Mouse (Mus musculus) liver, embryonic 16.5 days (tissue): Measurements from ENCODE around the gene Rhag. TPM values are rescaled to one million over a fixed set of nuclear protein-coding genes. Genes with fewer than 3 reads are reported as not detected.

ENCODE experiments used
- ATAC-seq: fragments of 200-750 bp; cut with Nextera tagmentation; 2 replicates; pipeline ENCODE4 v1.8.0; 2017; ENCODE audit warnings: low read depth, mild to moderate bottlenecking, moderate number of reproducible peaks, moderate library complexity
- H3K27ac ChIP-seq: fragments of 300-500 bp; sonication (generic); 2 replicates; pipeline ENCODE4 v1.5.1; 2014; ENCODE audit warnings: mild to moderate bottlenecking, low read length
- H3K27me3 ChIP-seq: fragments of 300-500 bp; sonication (generic); 2 replicates; pipeline ENCODE4 v1.6.1; 2014; ENCODE audit warnings: low read depth, low read length, mixed read lengths; ENCODE audit not compliant: control insufficient read depth, insufficient read depth
- H3K36me3 ChIP-seq: fragments of 300-500 bp; sonication (generic); 2 replicates; pipeline ENCODE4 v1.6.1; 2014; ENCODE audit warnings: mild to moderate bottlenecking; ENCODE audit not compliant: control insufficient read depth, insufficient read depth
- H3K4me1 ChIP-seq: fragments of 300-500 bp; sonication (generic); 2 replicates; pipeline ENCODE4 v1.6.1; 2014; ENCODE audit warnings: low read depth, low read length, mixed read lengths; ENCODE audit not compliant: control insufficient read depth
- H3K4me2 ChIP-seq: fragments of 300-500 bp; sonication (generic); 2 replicates; pipeline ENCODE4 v1.6.1; 2014; ENCODE audit warnings: low read depth, low read length, mixed read lengths
- H3K4me3 ChIP-seq: fragments of 300-500 bp; sonication (generic); 2 replicates; pipeline ENCODE4 v1.5.1; 2014; ENCODE audit warnings: low read depth, mild to moderate bottlenecking, low read length
- H3K9ac ChIP-seq: fragments of 300-500 bp; sonication (generic); 2 replicates; pipeline ENCODE4 v1.6.1; 2014; ENCODE audit warnings: low read depth, low read length
- H3K9me3 ChIP-seq: fragments of 300-500 bp; sonication (generic); replicated peaks from 2 replicates; pipeline ENCODE4 v1.6.1; 2016; ENCODE audit warnings: low read length; ENCODE audit not compliant: control insufficient read depth
- WGBS: fragments of 180-500 bp; shearing (Covaris S2); extraction: QIAGEN DNeasy Blood & Tissue Kit; methylation state at CpG from one replicate; pipeline ENCODE4 v1.1.7; 2014; ENCODE audit not compliant: insufficient replicate concordance; 5-methylcytosine and 5-hydroxymethylcytosine counted together
- polyA plus RNA-seq: library from polyadenylated mRNA; unstranded; fragments of >200 nt; fragmentation: Nextera tagmentation; extraction: Ambion mirVana; gene quantifications from 2 replicates; pipeline ENCODE4 v1.2.1, GENCODE M21; 2015

Gene Rhag
- polyA plus RNA-seq, 1 experiment from 2014 or later = 223 TPM

DNA sequence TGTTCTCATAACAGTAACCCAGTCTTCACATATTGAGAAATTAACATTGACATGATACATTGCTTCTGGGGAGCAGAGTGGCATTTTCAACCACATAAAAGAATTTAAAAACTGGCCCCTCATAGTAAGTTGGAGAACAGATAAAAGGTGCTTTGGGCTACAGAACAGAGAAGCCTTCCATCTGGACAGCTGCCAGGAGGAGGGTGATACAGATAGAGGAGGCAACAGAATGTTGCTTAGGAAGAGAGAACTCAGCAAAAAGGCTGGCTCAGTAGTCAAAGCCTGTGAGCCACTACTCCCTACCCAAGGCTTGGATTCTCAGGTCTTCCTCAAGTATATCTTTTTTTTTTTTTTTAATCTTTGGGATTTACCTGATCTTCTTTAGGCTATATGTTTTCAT, 44.1 kb downstream of the Rhag start:
- H3K27ac ChIP-seq = no peak overlapping the region
- H3K4me1 ChIP-seq = no peaks in the 10 kb centered on the region
- no peaks in the 10 kb centered on the region for H3K36me3 ChIP-seq
- no peak overlapping the region for H3K4me2 ChIP-seq
- no peak overlapping the region for H3K4me3 ChIP-seq
- no peaks in the 10 kb centered on the region for H3K27me3 ChIP-seq
- no peak for ATAC-seq
- H3K9ac ChIP-seq = no peak overlapping the region
- no peaks in the 10 kb centered on the region for H3K9me3 ChIP-seq

DNA sequence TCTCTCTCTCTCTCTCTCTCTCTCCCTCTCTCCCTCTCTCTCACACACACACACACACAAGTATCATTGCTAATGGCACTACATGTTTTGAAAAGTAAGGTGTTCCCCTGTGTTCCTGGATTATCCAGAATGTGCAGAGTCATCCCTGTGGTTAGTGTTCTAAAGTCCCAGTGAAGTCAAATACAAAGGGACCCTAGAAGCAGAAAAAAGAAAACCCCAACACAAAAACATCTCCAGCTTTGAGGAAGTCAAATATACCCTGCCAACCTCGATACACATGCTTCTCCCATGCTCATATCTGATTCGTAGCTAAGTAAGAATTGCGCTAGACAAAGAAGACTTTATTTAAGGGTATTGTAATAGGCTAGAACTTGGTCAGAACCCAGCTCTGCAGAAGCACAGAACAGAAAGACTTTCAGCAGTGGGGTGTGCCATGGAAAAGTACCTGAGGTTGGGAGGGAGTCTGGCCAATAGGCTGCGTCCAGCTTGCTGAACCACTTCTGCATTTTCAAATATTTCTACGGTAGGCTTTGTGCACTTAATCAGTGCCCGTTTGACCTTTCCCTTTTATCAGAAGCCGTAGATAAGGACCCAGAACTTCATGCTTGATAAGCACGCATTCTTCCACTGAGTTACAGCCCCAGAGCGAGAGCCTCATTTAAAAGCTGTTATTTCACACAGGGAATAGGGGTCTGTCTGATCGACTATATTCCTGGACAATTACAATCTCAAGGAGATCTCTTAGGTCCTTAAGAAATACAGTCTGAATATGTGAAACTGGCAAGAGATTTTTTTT, 58.2 kb downstream of the Rhag start:
- Histone ChIP-seq H3K9ac (no peak overlapping the region), H3K4me1 (no peaks in the 10 kb centered on the region), H3K27ac (no peak overlapping the region), H3K9me3 (no peaks in the 10 kb centered on the region), H3K36me3 (no peaks in the 10 kb centered on the region), H3K27me3 (no peaks in the 10 kb centered on the region), H3K4me2 (no peak overlapping the region), H3K4me3 (no peak overlapping the region)
- WGBS = 11% methylated on average over 10 of the region's 10 CpGs
- no peak for ATAC-seq

DNA sequence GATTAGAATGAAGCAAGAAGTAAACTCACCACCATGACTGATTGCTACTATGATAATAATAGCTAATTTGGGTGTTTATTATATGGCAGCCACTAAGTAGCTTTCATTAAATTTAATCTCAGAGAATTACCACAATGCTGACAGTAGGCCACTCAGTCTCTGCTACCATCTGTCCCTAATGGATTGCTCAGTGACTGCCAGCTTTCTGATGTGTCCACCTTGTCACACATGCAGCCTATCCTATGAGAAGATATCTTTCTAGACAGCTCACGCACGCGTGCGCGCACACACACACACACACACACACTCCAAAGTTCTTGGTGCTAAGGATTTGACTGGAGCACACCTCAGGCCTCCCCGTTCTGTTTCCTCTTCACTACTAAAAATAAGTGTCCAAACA, 61.7 kb downstream of the Rhag start:
- Histone ChIP-seq H3K4me2 (no peak overlapping the region), H3K27ac (no peak overlapping the region), H3K27me3 (no peaks in the 10 kb centered on the region), H3K9me3 (no peaks in the 10 kb centered on the region), H3K36me3 (no peaks in the 10 kb centered on the region), H3K4me1 (no peaks in the 10 kb centered on the region; the same call in 1 of the 2 replicates), H3K4me3 (no peak overlapping the region), H3K9ac (no peak overlapping the region)
- 85% methylated on average over 6 of the region's 6 CpGs for WGBS
- ATAC-seq = no peak

DNA sequence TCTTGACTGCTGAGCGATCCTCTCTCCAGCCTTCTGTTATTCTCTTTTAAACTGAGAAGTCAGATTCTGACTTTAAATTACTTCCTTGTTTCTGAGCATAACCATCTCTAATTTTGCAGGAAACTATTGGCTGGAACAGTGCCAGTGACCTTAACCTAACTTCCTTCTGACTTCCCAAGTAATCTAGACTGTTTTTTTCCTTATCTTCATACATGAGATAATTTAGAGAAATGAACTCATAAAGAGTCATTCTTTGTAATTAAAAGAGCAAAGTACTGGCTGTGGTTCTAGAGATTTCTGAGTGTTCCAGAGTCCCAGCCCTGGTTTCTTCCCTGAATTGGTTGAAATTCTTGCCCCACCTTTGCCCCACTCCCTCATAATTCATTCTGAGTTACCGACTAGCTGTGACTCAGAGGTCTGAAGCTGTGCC, 62.7 kb downstream of the Rhag start:
- WGBS = 18% methylated on average over 2 of the region's 2 CpGs
- H3K27me3 ChIP-seq = no peaks in the 10 kb centered on the region
- no peaks in the 10 kb centered on the region for H3K36me3 ChIP-seq
- no peaks in the 10 kb centered on the region for H3K9me3 ChIP-seq
- H3K4me1 ChIP-seq = no peaks in the 10 kb centered on the region; the same call in 1 of the 2 replicates
- no peak overlapping the region for H3K4me3 ChIP-seq
- H3K9ac ChIP-seq = no peak overlapping the region
- ATAC-seq = no peak
- H3K27ac ChIP-seq = no peak overlapping the region
- no peak overlapping the region for H3K4me2 ChIP-seq

DNA sequence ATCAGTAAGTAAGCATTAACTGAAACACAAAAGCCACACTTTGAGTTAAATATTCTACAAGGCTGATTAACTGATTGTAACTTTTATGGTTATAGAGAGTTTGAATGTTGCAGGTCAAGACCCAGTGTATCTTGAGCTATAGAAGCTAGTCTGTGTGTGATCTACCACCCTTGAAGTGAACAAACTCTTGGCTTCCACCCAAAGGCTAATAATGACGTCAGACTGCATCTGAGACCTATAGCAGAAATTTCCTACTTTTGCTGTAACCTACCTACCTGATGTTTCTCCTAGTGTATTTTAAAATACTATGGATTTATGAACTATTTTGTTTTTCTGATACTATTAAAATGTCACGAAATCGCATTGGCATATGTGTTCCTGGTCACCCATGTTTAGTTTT, 63.8 kb downstream of the Rhag start:
- Histone ChIP-seq H3K36me3 (no peaks in the 10 kb centered on the region), H3K9ac (no peak overlapping the region), H3K4me1 (no peaks in the 10 kb centered on the region; the same call in none of the 2 replicates), H3K9me3 (no peaks in the 10 kb centered on the region), H3K4me3 (no peak overlapping the region), H3K27me3 (no peaks in the 10 kb centered on the region), H3K27ac (no peak overlapping the region), H3K4me2 (no peak overlapping the region)
- ATAC-seq = no peak
- whole genome bisulfite sequencing = 77% methylated on average over 3 of the region's 3 CpGs

DNA sequence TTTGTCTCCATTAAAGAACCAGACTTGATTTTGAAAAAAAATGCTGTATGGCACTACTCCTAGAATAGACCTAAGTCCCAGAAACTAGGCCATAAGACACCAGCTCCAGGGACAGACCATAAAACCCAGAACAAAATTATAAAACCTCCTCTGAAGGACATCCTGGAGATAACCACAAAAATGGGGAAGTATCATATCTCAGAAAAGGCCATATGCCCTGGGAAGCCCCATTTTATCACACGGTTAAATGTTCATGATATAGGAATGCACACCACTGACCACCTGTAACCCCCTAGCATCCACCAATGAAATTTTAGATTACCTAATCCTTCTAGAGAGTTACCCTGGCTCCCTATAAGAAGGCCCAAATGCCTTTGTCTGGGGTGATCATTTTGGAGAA, 64.6 kb downstream of the Rhag start:
- H3K4me1 ChIP-seq = peaks cover 1% of the 10 kb centered on the region
- no peak for ATAC-seq
- 30% methylated on average over 1 of the region's 1 CpGs for WGBS

DNA sequence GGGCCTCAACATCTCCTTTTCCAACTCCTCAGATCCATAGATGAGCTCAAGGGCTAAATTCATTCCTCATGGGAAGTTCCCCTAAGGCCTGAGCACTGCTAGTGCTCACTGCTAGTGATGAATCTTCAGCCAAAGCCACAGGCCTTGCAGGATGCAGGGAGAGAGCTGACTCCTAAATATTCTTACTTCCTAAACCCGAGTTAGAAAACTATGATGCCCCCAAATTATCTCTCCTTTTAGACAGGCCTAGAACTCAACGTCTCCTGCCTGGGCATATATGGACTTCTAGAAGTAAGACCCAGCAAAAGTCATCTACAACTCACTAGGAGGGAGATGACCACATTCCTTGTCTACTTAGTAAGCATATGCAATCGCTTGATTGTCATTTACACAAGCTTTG, 66.8 kb downstream of the Rhag start:
- peaks cover 2% of the 10 kb centered on the region for H3K4me1 ChIP-seq
- H3K27me3 ChIP-seq = no peaks in the 10 kb centered on the region
- no peak overlapping the region for H3K4me2 ChIP-seq
- no peaks in the 10 kb centered on the region for H3K36me3 ChIP-seq
- H3K9ac ChIP-seq = no peak overlapping the region
- H3K9me3 ChIP-seq = no peaks in the 10 kb centered on the region
- H3K4me3 ChIP-seq = no peak overlapping the region
- no peak for ATAC-seq
- H3K27ac ChIP-seq = no peak overlapping the region
- WGBS = 22% methylated on average over 3 of the region's 3 CpGs

More for the DNA sequence above, 64.6 kb downstream of the Rhag start:
- Histone ChIP-seq H3K9ac (no peak overlapping the region), H3K27me3 (no peaks in the 10 kb centered on the region), H3K9me3 (no peaks in the 10 kb centered on the region), H3K4me3 (no peak overlapping the region), H3K36me3 (no peaks in the 10 kb centered on the region), H3K27ac (no peak overlapping the region), H3K4me2 (no peak overlapping the region)

DNA sequence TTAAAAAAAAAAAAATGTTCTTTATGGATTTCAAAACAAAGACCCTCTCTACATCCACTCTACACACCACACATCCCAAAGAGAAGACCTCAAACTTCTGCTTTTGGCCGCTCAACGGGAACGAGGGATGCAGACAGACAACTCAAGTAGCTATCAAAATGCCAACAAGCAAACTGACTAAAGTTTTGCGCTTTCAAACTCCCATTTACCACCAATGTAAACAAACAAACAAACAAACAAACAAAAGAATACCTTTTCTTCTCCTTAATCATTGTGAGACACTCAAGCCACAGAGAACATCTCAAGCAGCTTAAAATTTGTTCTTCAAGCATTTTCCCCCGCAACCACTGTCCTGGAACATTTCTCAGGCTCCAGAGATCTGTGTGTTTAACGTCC, 68.6 kb downstream of the Rhag start:
- WGBS = 3% methylated on average over 6 of the region's 6 CpGs
- Histone ChIP-seq H3K9me3 (no peaks in the 10 kb centered on the region), H3K4me1 (peaks cover 2% of the 10 kb centered on the region), H3K9ac (peak overlapping the region; percentile 74), H3K27me3 (no peaks in the 10 kb centered on the region), H3K36me3 (no peaks in the 10 kb centered on the region), H3K27ac (no peak overlapping the region), H3K4me3 (peak overlapping the region; percentile 83), H3K4me2 (peak overlapping the region; percentile 99)
- ATAC-seq = no peak

DNA sequence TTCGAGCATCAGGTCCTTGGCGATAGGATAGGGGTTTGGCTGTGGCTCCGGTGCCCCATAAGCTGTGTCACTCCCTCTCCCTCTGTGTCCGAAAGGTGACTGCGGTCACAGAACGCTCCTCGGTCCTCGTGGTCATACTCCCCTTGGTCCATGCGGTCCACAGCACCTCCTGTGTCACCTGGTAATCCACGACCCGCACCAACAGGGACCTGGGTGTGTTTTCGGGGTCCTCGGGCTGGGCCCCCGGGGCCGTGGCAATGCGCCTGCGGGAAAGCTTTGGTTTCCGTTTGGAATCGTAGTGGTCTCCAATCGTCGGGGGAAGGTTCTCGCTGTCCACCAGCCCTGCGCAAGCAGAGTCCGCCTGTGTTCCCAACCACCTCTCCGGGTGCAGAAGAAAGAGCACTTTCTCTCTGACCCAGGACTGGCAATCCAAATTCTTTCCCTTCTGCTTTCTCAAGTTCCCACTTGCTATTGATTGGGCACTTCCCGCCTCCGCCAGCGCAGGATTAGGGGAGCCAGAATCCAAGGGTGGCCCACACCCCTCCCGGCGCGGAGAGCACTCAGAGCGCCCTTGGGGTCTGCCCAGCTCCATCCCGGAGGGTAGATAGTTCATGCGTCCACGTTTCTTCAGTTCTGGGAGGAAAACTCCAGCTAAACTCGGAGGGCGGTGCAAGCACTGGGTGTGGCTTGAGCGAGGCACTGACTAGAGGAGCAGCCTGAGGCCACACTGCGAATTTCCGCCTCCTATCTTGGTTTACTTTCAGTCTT, 69.2 kb downstream of the Rhag start, which contains the start of gene 9130008F23Rik:
9130008F23Rik (minus strand) TSS at position 636 of the 768 bp plus-strand sequence.
- Histone ChIP-seq H3K9me3 (no peaks in the 10 kb centered on the region), H3K9ac (peak within 1 kb of the TSS; percentile 74), H3K4me2 (peak within 1 kb of the TSS; percentile 99), H3K36me3 (no peaks in the 10 kb centered on the region), H3K27me3 (no peaks in the 10 kb centered on the region), H3K4me3 (peak within 1 kb of the TSS; percentile 83), H3K4me1 (peaks cover 2% of the 10 kb centered on the region), H3K27ac (peak within 1 kb of the TSS; percentile 44)
- WGBS = under 1% methylated on average over 40 of the region's 40 CpGs
- ATAC-seq = peak; percentile 86
